Mouse (Mus musculus) frontal cortex, adult (tissue): Measurements from ENCODE around the gene Ikzf3.
A peak's percentile ranks its signal among the peaks of the same experiment; 100 is the strongest.

Source experiments
- ATAC-seq: cut with Nextera tagmentation; 2 replicates; pipeline ENCODE4 v1.9.2; 2017; ENCODE audit warnings: mild to moderate bottlenecking, moderate library complexity, mixed read lengths; ENCODE audit not compliant: low TSS enrichment

Gene Ikzf3

DNA sequence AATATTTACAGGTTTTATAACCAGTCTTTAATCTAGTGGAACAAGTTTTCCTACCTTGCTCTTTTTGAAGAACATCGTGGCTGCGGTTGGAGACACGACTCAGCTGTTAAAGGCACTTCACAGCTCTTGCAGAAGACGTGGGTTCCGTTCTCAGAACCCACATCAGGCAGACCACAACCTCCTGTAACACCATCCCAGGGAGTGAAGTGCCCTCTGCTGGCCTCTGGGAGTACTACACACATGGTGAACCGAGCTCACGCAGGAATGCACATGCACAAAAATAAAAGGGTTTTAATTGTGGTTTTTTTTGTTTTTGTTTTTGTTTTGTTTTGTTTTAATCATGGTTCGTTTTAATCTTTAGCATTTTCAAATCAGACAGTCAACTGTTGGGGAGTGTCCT lies 22.5 kb upstream of the Ikzf3 start:
- ATAC-seq, result no peak

DNA sequence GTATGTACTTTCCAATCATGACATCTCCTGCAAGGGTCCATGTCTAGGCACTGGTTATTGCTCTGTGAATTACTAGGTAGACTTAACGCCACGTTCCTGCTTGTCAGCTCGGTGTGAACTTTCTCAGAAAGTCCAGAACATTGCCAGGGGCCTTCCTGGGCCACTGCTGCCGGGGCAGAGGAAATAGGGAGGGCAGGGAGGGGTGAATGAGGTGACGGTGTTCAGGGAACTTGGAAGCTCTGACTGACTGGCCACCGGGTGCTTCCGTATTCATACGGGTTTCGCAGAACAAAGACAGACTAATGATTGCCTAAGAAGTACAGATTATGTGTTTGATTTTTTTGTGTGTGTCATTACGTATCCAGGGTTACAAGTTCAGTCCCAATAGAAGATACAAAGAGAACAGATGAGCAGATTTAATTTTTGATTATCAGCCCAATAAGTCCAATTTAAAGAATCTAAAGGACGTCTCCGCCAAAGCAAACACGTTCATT lies 18.1 kb upstream of the Ikzf3 start:
- no peak for ATAC-seq

DNA sequence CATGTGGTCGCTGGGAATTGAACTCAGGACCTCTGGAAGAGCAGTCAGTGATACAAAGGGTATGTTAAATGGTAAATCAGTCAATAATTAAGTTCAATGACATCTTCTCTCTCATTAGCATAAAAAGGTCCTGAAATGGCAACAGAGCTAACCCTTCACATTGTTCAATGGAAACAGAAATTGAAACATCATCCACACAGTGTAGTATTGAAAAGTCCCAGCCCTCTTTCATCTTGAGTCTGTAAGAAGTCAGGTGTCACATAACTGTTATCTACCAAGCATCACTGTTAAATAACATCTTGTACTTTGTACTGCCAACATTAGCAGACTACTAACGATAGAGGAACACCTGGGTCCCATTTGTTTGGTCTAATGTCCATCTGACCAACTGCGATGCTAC lies 17.2 kb upstream of the Ikzf3 start:
- ATAC-seq, result no peak

DNA sequence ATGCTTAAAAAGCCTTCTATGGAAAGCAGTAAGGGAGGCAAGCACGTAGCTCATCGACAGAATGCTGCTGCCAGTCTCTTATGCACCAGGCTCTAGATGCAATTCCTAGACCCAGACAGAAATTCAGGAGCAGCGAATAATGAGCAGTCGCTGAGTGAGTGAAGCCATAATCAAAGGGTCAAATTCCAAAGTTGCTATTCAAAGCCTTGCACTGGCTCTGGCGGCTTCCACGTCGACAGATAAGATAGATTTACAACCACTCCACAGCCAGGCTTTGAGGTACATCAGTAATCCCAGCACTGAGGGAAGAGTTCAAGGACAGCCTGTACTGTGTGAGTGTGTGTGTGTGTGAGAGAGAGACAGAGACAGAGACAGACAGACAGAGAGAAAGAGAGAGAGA lies 15.1 kb upstream of the Ikzf3 start:
- no peak for ATAC-seq

DNA sequence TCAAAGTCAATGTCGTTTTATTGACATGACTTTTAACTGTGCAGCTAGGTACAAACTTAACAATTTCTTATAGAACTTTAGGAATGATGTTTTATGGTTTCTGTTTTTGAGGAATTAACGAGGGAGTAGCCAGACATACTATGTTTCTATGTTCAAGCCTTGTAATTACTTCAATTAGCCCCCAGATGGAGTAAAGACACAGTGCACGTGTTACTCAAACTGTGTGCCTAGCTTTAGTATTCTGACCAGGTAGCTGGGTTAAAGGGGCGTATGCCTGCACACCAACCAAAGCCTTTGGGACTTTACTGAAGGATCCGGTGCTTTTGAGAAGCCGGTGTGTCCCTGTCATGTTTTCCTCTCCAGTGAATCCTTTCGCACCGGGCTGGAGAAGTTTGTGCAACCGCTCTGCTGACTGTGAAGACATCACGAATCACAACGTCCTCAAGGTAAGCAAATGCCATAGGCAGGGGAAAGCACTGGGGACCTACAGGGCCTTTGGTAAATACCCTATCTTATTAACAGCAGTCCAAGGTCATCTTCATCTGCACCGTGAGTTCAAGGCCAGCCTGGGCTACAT lies 9.4 kb upstream of the Ikzf3 start:
- no peak for ATAC-seq

DNA sequence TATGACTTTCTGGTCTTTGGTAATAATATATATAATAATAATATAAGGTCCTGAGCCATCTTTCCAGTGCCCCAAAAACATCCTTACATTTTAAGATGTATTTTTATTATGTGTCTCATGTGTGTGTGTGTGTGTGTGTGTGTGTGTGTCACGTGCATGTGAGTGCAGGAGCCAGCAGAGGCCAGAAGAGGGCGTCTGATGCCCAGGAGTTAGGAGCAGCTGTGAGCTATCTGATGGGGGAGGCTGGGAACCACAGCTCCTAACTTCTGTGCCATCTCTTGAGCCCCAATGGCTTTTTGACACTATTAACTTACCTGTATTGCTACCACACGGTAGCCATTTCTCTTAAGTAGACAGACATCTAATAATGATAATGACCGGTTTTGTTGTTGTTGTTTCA lies 8.1 kb upstream of the Ikzf3 start:
- ATAC-seq, result no peak

DNA sequence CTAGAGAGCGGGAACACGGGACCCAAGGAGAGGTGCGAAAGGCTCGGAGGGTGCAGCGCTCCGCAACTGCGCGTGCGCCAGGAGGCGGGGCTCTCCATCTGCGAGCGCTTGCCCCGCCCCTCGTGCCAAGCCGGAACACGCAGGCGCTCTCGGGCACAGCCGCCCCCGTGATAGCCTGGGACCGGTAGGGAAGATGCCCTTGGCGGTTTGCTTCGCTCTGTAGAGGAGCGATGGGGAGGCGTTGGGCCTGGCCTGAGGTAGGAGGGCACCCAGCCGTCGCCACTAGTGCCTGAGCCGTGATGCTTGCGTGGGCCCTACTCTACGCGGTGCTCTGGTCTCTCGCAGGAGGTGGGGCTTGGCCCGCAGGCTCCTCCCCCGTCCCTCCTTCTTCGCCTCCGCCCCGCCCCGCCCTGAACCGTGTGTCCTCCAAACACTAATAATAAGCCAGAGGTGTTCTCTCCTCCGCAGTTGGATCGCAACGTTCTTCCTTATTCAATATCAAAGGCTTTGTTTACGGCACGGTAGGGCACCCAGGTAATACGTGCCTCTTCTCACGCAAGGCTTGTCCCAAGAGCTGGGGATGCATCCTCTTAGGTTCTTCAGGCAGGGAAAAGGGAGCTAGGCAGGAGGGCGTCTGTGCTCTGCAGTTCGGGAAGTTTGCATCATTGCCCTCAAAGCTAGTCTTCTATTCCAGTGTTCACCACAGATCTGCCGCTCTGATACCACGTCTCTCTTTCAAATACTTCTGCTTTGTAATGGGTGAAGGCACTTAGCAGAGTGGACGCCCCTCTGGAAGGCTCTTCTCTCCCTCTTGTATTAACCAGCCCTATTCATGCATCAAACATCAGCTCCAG lies 5.4 kb upstream of the Ikzf3 start, which contains the start of gene Zpbp2:
Zpbp2 (plus strand) TSS at position 123 of the 854 bp plus-strand sequence.
- ATAC-seq, result peak; percentile 97

DNA sequence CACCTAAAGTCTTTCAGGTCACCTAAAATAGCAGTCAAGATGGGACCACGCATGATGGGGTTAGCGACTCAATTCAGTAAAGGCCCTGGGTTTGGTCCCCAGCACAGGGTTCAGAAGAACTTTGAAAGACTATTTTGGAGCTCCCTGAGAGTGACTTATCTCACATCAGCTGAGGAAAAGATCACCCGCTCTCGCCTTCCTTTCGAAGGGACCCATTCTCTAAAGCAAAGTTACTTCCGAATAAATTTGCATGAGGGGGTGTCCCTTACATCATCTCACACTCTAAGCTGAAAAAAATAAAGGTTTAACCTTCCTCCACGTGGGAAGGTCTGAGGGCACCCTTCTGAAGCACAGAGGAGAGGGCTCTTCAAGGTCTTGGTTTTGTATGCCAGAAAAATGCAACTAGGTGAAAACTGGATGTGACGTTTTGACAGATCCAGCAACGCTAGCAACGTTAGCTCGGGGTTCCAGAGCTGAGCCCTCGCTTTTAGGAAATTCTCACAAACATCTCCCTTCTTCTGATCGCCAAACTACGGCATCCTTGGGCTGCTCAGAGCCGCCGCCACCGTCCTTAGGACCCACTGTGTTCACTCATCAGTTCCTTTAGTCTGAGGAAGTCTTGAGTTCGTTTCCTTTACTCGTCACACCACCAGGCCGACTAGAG lies 4.6 kb upstream of the Ikzf3 start:
- ATAC-seq, result no peak

DNA sequence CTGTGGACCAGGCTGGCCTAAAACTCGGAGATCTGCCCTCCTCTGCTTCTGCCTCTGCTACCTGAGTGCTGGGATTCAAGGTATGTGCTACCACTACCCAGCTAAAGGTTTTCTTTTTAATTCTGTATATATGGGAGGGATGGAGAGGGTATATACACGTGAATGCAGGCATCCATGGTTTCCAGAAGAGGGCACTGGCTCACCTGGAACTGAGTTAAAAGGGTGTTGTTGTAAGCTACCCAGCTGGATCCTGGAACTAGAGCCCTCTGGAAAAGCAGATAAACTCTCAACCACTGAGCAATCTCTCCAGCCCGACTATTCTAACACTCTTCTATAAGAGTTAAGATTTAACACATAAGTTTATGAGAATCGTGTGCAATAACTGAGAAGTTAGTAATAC lies 3.5 kb upstream of the Ikzf3 start:
- ATAC-seq, result no peak

DNA sequence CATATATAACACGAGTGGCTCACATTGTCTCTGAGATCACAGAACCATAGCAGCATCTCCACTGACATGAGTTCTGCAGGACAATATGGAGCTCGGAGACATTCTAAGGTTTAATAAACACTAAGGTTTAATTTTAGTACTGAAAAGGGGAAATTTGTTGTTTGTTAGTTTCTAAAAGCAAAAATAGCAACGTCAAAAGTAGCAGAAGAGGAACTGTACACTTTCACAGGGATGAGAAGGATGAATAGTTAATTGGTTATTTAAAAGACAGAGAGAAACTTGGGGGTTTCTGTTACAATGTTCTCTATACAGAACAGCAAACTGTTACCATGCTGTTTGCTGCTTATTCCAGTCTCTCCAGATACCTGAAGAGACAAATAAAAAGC lies 1.5 kb upstream of the Ikzf3 start:
- no peak for ATAC-seq

DNA sequence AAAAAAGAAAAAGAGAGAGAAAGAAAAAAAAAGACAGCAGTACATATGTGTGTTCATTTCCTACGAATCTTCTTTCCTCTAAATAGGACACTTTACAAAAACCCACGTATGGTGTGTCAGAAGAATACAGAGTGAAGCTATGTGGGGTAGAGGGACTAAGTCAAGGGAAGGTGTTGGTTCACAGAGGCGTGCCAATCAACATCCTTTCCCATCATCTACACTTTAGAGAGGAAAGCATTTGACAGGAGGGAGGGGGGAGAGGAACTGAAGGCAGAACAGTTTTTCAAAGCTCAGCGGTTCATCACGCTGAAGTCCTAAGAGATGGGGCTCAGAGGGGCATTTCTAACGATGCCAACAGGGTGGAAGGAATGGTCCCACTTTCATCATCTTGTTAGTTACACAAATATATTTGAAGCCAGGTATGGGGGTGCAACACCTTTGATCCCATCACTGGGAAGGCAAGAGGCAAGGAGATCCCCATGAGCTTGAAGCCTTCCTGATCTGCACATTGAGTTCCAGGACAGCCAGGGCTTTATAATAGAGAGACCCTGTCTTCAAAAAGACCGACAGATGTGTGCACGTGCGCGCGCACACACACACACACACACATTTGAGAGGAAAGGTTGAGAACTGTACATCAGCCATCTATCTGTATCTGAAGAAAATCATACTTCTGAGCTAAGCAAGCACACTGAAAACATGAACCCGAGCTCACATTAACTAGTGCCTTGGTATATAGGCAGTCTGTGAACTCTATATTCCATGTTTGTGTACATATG lies 887 bp upstream of the Ikzf3 start:
- ATAC-seq, result no peak

DNA sequence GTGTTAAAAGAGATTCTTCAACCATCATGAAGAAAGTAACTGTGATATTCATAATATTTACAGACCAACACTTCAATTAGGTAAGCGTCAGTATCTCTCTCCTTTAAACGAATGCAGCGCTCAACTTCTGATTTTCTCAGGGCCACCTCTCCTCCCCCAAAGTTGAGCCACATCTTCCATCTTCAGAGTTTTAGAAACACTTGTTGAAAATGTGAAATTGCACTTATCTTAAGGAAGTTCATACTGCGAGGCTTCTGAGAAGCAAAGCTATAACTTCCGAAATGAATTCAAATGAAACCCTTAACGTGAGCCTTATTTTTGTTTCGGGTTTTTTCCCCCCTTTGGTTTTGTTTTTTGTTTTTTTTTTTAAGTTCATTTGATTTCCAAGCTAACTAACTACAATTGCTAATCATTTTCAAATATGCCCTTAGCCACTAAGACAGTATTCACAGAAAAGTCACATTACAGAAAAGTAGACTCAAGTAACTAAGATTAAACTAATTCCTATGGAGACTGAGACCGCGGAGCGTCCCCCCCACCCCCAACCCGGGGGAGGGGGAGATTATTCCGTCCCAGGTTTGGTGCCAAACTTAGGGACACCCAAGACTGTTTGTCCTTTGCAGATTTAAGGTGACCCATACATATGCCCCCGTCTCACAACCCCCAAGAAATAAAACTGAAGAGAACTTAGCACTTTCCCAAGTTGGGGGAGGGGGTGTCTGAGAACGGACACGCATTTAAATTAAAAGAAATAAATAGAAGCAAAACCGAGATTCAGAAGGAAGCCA lies 747 bp downstream of the Ikzf3 start:
- ATAC-seq, result no peak

DNA sequence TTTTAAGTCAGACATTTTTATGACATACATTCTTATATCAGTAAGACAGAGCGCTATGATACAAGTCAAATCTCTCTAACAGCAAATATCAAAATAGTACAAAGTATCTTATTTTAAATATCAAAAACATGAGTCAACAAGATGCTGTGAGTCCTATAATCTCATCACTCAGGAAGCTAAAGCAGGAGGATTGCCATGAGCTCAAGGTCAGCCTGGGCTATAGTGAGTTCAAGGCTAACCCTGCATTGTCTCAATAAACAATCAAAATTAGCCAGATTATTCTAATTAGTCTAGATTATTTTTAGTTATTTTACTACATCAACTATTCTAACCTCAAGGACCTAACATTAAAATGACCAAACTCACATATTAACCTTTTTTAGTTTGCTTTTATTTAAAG lies 2.4 kb downstream of the Ikzf3 start:
- no peak for ATAC-seq

DNA sequence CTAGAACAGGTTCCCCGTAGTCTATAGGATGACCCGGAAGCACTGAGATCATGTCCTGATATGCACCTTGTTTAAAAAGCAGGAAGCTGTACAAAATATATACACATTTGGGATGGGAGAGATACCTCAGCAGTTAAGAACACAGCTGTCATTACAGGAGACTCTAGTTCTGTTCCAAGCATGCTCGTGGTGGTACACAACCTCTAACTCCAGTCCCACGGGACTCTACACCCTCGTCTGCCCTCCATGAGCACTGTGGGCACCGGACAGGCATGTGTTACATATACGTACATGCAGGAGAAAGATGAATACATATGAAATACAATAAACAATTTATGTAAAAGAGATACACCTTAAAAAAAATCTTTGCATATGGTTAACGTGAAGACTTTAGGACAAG lies 3.3 kb downstream of the Ikzf3 start:
- ATAC-seq, result no peak

DNA sequence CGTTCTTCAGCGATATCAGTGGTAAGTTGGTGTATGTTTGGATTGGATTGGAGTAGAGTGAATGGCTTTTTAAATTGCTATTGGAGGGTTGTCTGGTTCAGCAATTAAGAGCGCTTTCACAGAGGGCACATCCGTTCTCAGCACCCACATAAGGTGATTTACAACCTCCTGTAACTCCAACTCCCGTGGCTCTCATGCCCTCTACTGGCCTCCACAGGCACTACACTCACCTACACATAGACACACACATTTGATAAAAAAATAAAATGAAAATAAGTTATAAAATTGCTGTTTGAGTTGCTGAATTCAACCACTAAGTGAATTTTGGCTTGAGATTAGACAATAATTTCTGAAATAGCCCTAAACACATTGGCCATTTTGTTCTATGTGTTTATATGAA lies 5.5 kb downstream of the Ikzf3 start:
- ATAC-seq, result no peak

DNA sequence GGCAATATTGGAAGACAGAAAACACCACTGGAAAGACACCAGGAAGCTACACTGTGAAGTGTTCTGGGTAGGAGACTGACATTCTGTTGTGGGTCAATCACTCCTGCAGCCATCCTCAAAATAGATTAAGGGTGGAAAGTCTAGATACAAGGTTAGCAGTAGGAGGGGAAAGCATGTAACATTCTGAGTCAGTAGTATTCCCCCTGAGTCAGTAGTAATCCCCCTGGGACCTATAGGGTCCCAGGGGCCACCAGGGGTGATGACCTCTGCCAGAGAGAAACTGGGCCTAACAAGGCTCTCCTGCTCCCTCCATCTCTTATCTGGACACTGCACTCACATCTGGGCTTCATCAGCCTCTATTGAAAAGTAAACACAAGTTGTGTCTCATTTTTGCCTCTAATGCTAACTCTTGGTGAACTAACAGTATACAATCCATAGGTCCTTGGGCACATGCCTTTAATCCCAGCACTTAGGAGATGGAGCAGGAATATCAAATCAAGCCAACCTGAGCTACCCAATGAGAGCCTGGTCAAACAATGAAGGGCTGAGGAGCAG lies 8.3 kb downstream of the Ikzf3 start:
- no peak for ATAC-seq

DNA sequence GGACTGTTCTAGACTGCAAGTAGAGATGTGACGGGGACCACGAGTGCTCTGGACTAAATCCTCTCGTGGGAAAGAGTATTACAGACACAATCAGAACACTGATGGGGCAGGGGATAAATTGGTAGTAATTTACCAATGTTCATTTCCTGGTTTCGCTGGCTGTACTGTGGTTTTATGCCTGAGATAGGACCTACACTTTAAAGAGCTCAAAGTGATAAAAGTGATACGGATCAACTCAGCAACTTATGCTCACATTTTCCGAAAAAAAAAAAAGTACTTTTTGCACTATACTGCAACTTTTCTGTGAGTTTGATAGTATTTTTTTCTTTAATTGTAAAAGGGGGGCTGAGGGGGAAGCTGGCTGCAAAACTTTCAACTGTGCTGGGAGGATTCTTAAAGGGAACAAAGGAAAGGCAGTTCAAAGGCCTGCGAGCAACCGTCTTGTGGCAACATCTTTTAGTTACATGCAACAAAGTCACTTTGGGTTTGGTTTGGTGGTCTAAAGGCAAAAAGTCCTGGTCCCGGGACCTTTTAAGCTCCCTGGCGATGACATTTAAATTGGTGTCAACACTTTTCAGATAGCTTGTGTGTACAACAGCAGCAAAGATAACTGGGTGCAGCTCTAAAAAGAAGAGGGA lies 18.9 kb downstream of the Ikzf3 start:
- no peak for ATAC-seq

DNA sequence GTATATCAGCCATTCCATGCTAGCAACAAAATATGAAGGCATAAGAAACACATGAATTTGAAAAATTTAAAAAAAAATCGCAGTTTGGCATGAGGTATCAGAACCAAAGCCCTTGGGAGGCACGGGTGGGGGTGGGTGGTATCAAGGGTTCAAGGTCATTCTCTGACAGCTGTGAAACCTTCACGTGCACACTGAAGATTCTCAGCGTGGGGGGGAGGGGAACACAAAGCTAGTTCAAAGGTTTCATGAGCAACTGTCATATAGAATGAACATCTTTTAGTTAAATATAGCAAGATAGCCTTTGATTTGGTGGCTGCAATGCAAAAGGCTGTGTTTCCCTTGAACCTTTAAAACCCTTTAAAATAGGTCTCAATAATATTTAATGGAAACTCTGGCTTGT lies 20.7 kb downstream of the Ikzf3 start:
- ATAC-seq, result no peak

DNA sequence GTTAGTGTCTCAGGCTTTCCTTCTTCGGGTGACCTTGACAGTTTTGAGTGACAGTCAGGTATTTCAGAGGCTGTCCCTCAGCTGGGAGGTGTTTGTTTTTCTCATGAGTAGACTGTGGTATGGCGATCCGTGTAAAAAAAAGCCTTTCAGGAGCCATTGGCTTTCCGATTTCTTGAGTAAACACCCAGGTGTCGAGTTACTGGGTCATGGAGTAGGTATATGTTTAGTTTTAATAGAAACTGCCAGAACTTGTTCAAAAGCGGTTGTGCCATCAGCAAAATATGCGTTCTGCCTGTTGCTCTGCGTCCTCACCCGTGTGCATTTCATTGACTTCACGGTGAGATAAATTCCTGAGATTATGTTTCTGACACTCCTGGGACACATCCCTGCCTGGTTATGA lies 25.4 kb downstream of the Ikzf3 start:
- ATAC-seq, result no peak

DNA sequence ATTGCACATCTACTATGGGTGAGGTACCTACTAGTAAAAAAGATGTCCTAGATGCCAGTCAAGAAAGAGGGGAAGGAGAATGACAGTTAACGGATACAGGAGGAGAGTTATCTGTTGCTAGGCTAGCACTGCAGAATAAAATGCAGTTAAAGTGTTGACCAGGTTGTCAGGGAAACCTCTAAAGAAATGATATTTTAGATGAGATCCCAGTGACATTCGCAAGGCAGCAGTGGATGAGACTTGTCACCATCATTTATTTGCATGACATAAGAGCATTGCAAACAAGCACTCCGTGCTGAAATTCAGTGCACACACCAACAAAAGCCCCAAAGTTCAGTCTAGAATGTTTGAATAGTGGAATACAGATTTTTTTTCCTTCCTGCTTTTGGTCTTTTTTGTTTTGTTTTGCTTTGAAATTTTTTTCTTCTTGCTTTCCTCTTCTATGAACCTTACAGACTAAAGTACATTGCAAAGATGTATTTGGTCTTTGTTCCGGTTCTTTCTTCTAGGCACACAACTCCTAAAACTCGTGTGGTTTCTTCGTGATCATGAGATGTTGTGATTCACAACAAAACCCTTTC lies 32.4 kb downstream of the Ikzf3 start:
- ATAC-seq, result no peak
